Mouse (Mus musculus) ZHBTc4 (cell line): ENCODE measurements around the gene Tmub2.

Experiments
- DNase-seq: peaks from one replicate; pipeline ENCODE4 v3.0.0-alpha.2; 2011; ENCODE audit warnings: low read depth, low spot score

Gene Tmub2

GRCm38 (mm10) chr11:102284501-102285094 is at the start of gene Tmub2:
TSS of gene Tmub2 (plus strand) at chr11:102284931.
- peak; percentile 100 for DNase-seq

GRCm38 (mm10) chr11:102236022-102236421 is 48.7 kb upstream of the Tmub2 start:
- no peak for DNase-seq

GRCm38 (mm10) chr11:102240636-102241035 is 44.1 kb upstream of the Tmub2 start:
- no peak for DNase-seq

- no peak for DNase-seq
Measured at GRCm38 (mm10) chr11:102241246-102241645, 43.5 kb upstream of the Tmub2 start.

- DNase-seq: peak; percentile 70
Measured at GRCm38 (mm10) chr11:102241874-102242273, 42.9 kb upstream of the Tmub2 start.

GRCm38 (mm10) chr11:102244926-102245449 is 39.7 kb upstream of the Tmub2 start:
- DNase-seq: peak; percentile 65

- DNase-seq: no peak
Measured at GRCm38 (mm10) chr11:102245581-102246272, 39.0 kb upstream of the Tmub2 start.

GRCm38 (mm10) chr11:102246273-102246635 is 38.5 kb upstream of the Tmub2 start:
- DNase-seq: no peak

GRCm38 (mm10) chr11:102246871-102247270 is 37.9 kb upstream of the Tmub2 start:
- no peak for DNase-seq

GRCm38 (mm10) chr11:102248630-102249230 is 36.0 kb upstream of the Tmub2 start, which contains the start of gene BC030867:
TSS of gene BC030867 (plus strand) at chr11:102248882.
- peak; percentile 98 for DNase-seq

GRCm38 (mm10) chr11:102249351-102250090 is 35.2 kb upstream of the Tmub2 start:
- DNase-seq: peak; percentile 88

GRCm38 (mm10) chr11:102257514-102257913 is 27.2 kb upstream of the Tmub2 start:
- DNase-seq: peak; percentile 61

GRCm38 (mm10) chr11:102258095-102258494 is 26.6 kb upstream of the Tmub2 start:
- no peak for DNase-seq

GRCm38 (mm10) chr11:102258521-102258920 is 26.2 kb upstream of the Tmub2 start:
- DNase-seq: peak; percentile 72

- DNase-seq: no peak
Measured at GRCm38 (mm10) chr11:102263211-102263610, 21.5 kb upstream of the Tmub2 start.

GRCm38 (mm10) chr11:102265816-102266215 is 18.9 kb upstream of the Tmub2 start:
- DNase-seq: peak; percentile 53

- no peak for DNase-seq
Measured at GRCm38 (mm10) chr11:102266631-102267355, 17.9 kb upstream of the Tmub2 start.

GRCm38 (mm10) chr11:102267480-102267879 is 17.3 kb upstream of the Tmub2 start:
- peak; percentile 96 for DNase-seq

GRCm38 (mm10) chr11:102268520-102269244 is 16.0 kb upstream of the Tmub2 start, which contains the start of gene Asb16:
TSS of gene Asb16 (plus strand) at chr11:102268743.
- no peak for DNase-seq

- peak; percentile 81 for DNase-seq
Measured at GRCm38 (mm10) chr11:102276411-102276915, 8.3 kb upstream of the Tmub2 start.
